Mouse (Mus musculus): ENCODE measurements around the gene Fam19a5.

The Fam19a5 gene

DNA sequence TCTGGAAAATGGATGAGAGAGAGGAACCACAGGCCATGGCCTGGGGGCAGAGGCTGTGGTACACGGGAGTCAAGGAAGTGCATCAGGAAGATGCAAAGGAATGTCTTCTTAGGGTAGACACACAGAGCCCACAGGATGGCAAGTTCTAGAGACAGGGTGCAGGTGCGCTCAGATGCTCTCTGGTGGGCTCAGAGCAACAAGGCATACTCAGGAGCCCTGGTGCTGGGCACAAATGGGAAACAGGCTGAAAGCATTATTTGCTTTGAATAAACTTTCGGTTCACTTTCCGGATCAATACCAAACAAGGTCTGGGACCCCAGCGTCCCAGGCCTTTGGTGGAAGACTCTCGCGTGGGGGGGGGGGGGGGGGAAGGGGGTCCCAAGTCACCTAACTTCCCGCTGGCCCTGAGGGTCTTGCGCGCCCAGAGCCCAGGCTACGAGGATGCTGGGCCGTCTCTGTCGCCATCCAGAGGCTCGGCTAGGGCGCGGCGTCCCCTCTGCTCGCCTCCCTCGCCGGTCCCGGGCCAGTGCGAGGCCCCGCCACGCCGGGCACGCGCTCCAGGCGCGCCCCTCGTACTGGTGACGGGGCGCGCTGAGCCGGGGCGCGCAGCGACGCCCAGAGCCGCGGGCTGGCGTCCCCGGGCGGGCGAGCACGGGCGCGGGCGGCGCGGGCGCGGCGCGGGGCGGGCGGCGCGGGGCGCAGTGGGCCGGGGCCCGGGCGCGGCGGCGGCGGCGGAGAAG lies at the start of gene Fam19a5:
Gene Fam19a5 (plus strand): TSS at position 701 of the 740 bp plus-strand sequence.
- DNase-seq (ENCODE audit: low spot score): peak; percentile 84

DNA sequence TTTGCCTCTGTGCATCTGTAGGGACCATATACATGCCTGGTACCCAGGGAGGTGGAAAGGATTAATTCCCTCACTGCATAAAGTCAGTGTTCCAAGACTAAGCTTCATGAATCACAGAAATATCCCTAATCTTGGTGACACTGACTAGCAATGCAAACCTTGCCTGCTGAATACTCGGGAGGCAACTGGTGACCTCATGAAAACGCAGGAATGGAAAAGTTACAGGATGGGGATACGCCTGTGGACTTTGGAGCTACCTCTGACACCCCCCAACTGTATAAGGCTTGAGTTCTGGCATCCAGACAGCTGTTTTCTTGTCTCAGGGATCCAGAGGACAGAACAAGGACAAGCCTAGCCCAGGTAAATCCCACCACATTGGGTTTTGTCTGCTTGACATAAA lies 42.4 kb upstream of the Fam19a5 start:
- DNase-seq (ENCODE audit: low spot score): no peak

DNA sequence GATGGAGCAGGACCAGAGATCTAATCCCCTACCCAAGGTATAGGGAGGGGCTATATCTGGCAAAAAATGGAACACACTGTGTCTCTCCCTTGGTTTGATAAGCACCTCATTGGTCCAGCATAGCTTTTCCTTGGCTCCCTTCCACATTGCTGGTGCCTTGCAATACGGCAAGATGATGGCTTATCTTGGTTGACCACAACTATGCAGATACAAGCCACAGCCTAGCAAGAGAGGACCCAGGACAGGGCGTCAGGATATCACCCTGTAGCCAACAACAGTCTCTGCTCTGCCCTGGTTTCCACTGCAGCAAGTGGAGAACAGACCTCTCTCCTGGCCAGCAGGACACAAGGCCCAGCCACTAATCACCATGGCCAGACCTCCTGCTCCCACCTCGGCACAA lies 36.8 kb upstream of the Fam19a5 start:
- no peak for DNase-seq (ENCODE audit: low spot score)

DNA sequence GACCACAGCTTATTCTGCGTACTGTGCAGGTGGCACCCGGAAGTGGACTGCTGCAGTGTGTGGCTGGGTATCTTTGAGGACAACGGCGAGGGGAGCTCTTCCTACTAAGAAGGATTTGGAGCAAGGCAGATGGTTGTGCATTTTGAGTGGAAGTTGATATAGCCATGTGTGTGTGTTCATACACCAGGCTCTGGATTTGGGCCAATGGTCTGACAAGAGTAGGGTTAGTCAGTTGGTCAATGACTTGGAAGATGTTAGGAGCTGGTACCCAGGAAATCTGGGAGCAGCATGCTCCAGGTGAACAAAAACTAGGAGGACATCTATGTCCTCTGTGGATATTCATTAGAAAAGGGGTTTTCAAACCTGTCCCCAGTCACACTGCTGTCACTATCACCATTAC lies 33.2 kb upstream of the Fam19a5 start:
- DNase-seq (ENCODE audit: low spot score): no peak

DNA sequence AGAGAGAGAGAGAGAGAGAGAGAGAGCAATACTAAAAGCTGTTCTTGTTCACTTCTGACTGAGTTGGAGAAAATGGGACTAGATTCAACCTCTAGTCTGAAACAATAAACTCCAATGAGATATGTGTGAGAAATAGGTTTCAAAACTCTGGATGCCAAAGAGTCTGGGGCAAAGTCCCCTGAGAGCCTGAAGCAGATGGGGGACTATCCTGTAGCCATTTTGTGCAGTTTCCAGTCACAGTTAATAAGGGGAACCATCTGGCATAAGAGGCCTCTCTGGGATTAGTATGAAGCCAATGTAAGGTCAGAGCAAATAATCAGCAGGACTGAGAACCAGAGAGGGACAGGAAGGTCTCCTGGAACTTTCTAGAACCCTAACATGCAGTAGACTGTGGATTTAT lies 25.9 kb upstream of the Fam19a5 start:
- DNase-seq (ENCODE audit: low spot score): no peak

DNA sequence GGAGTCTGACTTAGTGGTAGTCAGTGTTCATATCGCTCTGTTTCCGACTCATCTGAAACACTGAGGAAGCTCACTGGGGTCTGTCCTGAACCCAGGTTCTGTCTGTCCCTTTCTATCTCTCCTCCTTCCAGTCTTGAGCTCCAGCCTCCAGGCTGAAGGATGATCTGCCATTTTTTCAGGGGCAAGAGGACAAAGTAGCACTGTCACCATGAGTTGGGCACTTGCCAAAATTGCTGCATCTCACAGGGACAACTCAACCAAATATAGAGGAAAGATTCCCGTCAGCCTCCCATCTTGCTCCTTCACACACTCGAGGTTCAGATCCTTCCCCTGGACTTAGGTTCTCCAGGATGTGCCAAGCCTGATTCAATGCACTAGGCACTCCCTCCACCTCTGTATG lies 14.8 kb upstream of the Fam19a5 start:
- no peak for DNase-seq (ENCODE audit: low spot score)

DNA sequence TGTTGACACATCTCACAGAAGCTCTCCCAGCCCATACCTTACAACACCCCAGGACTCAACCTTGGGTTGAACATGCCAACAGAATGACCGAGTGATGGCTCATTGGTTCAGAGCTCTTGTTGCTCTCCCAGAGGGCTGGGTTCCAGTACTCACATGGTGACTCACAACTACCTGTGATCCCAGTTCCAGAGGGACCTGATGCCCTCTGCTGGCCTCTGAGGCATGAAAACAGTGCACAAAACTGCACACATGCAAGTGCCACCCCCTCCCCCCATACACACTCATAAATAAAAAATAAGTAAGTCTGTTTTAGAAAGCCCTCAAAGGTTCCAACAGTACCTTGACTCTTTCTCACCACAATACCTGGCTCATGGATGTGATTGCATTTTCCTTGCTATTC lies 2.4 kb upstream of the Fam19a5 start:
- DNase-seq (ENCODE audit: low spot score): no peak

DNA sequence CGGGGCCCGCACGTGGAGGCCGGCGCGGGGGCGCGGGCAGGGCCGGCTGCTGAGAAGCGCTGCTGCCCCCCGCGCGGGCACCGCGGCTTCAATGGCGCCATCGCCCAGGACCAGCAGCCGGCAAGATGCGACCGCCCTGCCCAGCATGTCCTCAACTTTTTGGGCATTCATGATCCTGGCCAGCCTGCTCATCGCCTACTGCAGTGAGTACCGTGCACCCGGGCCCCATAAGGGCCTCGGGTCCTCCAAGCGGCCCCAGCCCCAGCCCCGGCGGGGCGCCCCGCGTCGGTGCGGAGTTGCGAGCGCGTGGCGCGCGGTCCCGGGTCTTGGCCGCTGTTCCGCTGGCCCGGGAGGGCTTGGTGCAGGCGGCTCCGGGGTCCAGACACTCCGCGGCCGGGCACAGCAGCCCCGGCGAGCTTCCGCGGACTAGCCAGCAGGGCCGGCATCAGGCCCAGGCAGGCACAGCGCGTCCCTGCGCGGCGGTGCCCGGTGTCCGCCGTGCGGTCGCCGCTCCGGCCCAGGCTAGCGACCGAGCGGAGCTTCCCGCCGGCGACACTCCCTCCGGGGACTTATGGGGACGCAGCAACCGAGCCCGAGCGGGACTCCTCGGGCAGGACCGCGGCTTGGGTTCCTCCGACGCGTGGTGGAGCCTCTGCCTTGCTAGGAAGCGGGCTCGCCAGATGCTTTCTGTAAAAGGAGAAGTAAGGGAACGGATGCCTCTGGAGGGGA lies 466 bp downstream of the Fam19a5 start:
- DNase-seq (ENCODE audit: low spot score): peak; percentile 60

DNA sequence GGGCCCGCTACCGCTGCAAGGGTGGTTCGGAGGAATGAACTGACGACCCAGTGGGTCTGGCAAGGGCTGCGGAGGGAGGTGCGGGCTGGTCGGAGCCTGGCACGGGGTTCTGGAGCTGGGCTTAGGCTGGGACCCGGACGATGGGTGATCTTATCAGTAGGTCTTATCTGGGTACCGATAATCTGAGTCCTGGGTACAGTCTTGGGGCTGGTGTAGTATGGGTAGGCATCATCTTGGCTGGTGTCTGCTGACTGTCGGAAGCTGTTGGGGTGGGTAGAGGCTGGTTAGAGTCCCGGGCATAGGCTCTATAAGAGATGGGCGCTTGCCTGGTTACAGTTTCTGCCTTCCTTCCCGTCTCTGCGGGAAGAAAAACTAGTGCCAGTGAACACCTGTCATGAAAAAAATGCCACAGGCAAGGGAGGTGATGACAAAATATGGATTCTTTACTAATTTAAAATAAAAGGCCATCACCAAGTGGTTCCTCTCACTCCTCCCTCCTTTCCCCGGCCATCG lies 1.1 kb downstream of the Fam19a5 start:
- no peak for DNase-seq (ENCODE audit: low spot score)

DNA sequence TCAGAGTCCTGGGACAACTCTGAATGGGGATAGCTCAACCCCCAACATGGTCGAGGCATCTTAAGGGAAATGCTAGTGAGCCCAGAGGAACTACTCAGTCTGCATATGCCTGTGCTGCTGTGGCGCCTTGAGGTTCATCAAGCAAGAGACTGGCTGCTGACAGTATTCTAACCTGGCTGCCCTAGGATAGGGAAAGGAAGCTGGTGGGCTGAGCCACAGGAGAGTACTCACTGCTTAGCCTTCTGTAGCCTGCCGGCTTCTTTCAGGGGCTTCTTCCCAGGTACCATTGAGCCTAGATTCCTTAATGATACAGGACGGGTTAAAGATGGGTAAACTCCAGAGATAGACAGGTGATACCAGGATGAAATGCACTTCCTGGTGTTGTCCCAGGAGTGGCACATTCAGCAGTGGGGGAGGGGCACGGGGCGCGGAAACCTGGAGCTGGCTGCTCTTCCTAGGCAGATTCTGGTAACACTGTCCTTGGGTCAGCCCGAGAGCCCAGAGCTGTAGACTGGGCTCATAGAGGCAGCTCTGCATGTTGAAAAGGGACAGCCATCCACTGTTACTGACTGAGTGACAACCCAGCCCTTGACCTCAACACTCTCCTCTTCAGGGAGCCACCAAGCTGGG lies 1.7 kb downstream of the Fam19a5 start:
- DNase-seq (ENCODE audit: low spot score): no peak

DNA sequence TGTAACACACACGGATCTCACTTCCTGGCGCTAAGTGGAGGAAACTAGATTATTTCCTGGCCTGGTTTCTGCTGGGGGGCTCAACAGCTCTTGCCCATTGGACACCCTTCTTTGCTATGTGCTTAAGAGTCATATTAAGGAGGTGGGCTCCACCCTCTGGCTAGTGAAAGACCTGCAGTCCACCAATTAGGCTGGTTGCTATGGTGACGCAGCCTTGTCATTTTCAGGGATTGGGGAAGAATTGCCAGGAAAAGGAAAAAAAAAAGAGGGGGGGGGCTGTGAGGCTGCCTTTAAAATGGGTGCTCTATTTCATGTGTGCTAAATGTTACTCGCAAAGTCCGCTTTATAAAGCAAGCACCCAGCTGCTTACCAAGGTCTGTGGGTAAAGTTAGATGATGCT lies 2.9 kb downstream of the Fam19a5 start:
- DNase-seq (ENCODE audit: low spot score): peak; percentile 77

DNA sequence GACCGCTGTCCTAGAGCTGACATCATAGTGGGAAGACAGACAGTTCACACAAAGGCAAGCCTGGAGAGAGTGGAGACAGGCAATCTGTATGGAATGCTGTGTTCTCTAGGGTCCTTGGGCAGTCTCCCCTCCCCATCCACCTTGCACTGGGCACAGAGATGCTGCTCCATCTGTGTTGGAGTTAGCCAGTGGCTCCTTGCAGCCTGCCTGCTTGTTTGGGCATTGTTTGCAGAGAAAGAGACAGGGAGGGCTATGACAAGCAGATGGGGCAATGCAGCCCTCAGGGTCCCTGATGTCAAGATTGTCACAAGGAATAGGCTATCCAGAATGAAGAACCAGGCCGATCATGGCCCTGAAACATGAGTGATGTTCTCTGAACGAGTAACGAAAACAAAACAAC lies 5.6 kb downstream of the Fam19a5 start:
- DNase-seq (ENCODE audit: low spot score): no peak

DNA sequence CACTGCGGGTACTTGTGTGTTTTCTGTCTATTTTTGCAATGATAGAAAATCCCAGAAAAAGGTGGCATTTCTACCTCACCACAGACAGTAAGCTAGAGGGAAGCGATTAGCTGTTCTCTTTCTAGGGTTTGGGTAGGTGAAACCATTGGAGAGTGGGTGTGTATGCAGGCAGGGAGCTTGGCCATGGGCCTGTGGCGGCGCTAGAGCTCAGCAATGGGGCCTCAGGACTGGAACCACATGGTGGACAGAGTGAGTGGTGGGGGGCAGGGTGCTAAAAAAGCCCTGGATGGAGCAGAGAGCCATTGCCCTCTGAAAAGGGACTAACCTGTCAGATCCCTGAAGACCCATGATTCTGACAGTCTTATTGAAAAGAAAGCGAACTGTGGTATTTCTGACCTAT lies 6.7 kb downstream of the Fam19a5 start:
- DNase-seq (ENCODE audit: low spot score): no peak

DNA sequence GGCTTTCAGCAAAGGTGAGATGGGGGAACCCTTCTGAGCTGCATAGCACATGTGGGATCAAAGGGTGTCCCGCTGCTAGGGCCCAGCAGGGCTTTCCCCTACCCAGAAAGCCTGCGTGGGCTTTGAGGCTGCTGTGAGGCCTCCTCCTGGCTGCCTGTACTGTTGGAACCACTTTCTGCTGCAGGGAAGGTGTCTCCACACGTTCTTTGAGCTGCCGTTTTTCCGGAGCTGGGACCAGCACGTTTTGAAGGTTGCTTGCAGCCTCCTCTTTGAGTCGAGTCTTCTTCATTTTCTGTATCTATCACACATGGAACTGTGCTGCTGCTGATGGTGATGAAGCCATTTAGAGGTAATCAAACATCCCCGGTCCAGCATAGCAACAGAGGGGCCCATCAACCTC lies 7.5 kb downstream of the Fam19a5 start:
- no peak for DNase-seq (ENCODE audit: low spot score)

DNA sequence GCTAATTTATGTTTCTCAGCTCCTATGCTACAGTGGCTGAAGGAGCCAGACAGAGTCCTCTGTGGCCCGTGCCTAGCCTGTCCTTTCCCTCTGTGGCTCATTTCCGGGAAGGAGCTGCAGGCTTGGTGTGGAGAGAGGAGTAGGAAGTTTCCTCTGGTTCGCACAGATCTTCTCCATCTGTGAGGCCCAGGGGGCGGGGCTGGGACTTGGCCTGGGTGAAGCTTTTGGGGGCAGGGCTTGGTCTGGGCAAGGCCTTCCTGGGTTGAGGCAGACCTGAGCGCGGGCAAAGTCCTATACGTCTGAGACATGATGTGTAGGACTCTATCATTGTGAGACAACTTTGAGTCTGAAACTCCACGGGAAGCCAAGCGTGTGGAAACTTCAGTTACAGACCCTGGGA lies 11.7 kb downstream of the Fam19a5 start:
- no peak for DNase-seq (ENCODE audit: low spot score)

DNA sequence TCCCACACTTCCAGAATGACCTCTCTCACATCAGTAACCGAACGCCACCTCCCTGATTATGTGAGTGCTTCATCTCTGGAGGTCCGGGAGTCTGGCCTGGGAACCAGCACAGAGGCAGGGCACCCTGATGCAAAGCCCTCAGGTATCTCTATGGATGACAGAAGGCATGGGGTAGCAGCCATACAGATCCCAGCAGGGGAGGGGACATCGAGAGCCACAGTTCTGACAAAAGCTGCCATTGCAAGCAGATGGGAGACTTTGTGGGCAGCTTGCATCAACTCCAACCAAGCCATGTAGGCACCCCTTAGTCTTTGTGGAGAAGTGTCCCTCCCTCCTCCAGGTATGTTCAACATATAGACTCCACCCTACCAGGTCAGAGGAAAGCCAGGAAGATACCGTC lies 20.2 kb downstream of the Fam19a5 start:
- DNase-seq (ENCODE audit: low spot score): no peak

DNA sequence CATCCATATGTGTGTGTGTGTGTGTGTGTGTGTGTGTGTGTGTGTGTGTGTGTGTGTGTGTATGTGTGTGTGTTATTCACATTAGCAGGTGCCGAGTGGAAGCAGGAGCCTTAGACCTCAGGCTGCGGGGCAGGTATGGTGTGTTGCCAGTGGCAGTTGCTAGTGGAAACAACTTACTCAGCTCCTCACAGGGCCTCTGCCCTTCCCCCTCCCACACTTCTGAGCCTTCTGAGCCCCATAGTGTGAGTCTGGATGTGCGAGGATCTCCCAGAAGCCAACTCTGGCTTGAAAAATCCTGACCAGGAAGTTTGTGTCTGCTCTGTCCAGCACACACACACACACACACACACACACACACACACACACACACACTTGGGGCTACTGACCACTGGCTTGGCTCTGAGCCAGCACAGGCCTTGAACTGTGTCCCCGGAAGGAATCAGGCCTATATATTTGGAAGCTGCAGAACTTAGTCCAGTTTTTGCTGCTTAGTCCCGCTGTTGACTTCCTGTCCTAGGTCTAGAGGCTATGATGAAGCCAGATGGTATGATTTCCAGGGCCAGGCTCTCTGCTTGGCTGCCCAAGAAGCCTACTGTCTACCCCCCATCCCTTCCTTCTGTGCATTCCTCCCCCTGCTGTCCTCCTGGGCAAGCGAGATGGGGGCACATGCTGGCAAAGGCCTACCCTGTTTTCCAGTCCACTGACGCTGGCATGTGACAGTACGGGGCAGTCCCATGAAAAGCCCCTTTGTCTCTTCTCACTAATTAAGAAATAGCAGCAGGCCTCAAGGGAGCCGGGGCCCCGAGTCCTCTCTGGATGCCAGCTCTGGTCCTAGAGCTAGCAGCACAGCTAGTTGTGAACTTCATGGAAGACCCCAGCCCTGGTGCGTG lies 22.2 kb downstream of the Fam19a5 start:
- peak; percentile 90 for DNase-seq (ENCODE audit: low spot score)

DNA sequence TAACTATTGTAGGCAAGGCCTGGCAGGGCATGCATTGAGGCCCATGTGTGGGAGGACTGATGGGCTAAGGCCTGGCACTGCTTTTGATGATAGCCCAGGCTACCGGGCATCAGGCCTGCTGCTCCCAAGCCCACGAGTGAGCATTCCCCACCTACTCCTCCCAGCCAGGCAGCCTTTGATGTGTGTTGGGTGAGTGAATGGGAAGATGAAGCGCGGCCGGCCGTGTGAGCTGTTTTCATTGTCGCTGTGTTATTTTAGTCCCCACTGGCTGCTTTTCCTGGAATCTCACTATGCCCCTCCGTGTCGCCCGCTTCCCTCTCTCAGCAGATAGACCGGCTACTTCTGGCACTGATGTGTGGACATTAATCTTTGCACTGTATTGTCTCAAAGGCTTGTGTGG lies 26.1 kb downstream of the Fam19a5 start:
- no peak for DNase-seq (ENCODE audit: low spot score)

DNA sequence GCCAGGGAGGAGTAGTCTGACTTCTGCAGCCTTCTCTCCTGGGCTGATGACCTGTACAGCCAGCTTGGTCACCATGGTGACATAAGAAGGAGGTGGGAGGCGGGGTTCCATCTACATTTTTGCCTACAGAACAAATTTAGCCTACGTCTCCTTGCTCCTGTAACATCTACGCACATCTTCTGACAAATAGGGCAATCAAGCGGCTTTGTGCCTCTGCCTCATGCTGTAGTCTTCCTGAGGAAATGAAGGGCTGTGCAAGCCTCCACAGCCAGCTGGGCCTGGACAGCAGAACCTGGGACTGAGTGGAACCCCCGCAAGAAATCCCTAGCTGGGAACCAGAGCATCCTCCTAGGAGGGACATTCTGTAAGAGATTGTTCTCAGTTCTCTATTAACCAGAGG lies 35.8 kb downstream of the Fam19a5 start:
- no peak for DNase-seq (ENCODE audit: low spot score)

DNA sequence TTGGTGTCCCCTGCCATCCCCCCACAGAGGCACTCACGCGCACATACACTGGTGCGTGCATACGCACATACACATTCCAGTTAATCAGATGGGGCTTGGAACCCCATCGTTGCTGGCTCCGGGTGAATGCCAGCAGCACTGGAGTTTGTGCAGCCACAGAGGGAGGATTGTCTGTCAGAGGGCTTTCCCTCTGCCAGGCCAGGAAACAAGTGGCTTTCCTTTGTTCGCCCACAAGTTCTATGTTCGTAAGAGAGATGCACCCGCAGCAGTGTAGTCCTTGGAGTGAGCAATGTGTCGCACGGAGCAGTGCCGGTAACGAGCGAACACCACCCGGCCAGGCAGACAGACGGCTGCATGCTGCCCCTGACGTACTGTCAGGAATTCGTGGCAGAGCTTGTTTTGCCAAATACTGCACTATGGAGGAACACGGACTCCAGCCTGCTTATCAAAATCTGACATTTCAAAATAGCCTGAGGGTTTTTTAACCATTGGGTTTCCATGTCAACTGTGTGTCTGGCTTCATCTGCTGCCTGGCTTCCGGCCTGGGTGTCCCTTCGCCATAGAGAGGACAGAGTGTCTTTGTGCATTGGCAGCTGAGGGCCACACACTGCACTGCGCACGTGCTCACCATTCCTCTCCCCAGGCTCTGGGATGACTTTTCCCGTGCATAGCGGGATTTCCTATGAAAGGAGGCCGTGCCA lies 40.0 kb downstream of the Fam19a5 start:
- no peak for DNase-seq (ENCODE audit: low spot score)

DNA sequence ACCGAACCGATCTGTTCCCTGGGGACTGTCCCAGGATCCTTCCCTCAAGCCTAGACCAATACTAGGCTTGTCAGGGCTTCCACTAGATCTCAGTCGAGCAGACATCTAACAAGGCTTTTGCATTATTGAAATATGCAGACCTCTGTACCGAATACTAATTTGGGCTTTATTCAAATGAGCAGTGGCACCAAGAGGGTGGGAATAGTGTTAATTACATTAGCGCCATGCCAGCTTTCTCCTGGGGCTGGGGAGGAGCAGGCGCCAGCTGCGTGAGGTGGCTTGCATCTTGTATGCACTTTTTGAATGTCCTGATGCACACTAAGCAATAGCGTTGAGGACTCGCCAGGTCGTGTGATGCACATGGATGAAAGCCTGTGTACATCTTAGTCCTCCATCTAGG lies 46.9 kb downstream of the Fam19a5 start:
- no peak for DNase-seq (ENCODE audit: low spot score)
